ENCODE assay signal across 8 mouse cellular contexts in genomic region chr10:69534716-69535115, GRCm38 (mm10).
DNase-seq lines count a peak whose midpoint lies in the region; ATAC-seq lines count a peak whose summit lies in the region.

No protein-coding gene starts in this region.

- no peak overlapping the region for H3K9ac ChIP-seq in liver, embryonic 12.5 days

- H3K27me3 ChIP-seq in erythroblast, embryonic 14.5 days (ENCODE audit: control insufficient read depth), result no peaks in the 10 kb centered on the region
- H3K27me3 ChIP-seq in liver, embryonic 12.5 days (replicated peaks), result no peaks in the 10 kb centered on the region

- no peaks in the 10 kb centered on the region for H3K4me1 ChIP-seq in erythroblast, embryonic 14.5 days (ENCODE audit: control insufficient read depth)
- no peaks in the 10 kb centered on the region for H3K4me1 ChIP-seq in liver, embryonic 12.5 days

- H3K9me3 ChIP-seq in erythroblast, embryonic 14.5 days (ENCODE audit: control insufficient read depth, low read length), result peaks cover 5% of the 10 kb centered on the region
- no peaks in the 10 kb centered on the region for H3K9me3 ChIP-seq in liver, embryonic 12.5 days (replicated peaks)

- 72% methylated on average over 9 of the region's 9 CpGs for WGBS in liver, embryonic 12.5 days (ENCODE audit: insufficient replicate concordance)

- no peaks in the 10 kb centered on the region for H3K36me3 ChIP-seq in erythroblast, embryonic 14.5 days (ENCODE audit: control insufficient read depth)
- H3K36me3 ChIP-seq in liver, embryonic 12.5 days, result no peaks in the 10 kb centered on the region

- no peak overlapping the region for H3K27ac ChIP-seq in liver, embryonic 12.5 days

- DNase-seq in right cerebral cortex, postnatal 25 days, result peak; percentile 34
- DNase-seq in right cerebral cortex, postnatal 36 days (ENCODE audit: low spot score in 2 of 2), result no peak
- DNase-seq in adrenal gland, adult 2 months, result no peak
- DNase-seq in adrenal gland, adult (ENCODE audit: inconsistent age in 2 of 2, low spot score in 1 of 2), result no peak
- DNase-seq in ovary, postnatal 36 days (ENCODE audit: low spot score), result no peak

- no peak for ATAC-seq in erythroblast, adult 5-6 weeks (replicated peaks; ENCODE audit: low FRiP score, poor library complexity, severe bottlenecking)
- ATAC-seq in liver, embryonic 12.5 days, result no peak

- H3K4me2 ChIP-seq in liver, embryonic 12.5 days, result peak overlapping the region; percentile 50

- H3K4me3 ChIP-seq in erythroblast, embryonic 14.5 days (replicated peaks), result peak overlapping the region; percentile 6
- H3K4me3 ChIP-seq in liver, embryonic 12.5 days, result peak overlapping the region; percentile 11; the same call in 1 of the 2 replicates
